Mouse (Mus musculus) neural tube, embryonic 13.5 days (tissue): ENCODE results near the gene Pde4dip. TPM values are rescaled to one million over a fixed set of nuclear protein-coding genes. Genes with fewer than 3 reads are reported as not detected.
A peak's percentile ranks its signal among the peaks of the same experiment; 100 is the strongest.

Source experiments
- ATAC-seq: fragments of 200-750 bp; cut with Nextera tagmentation; 2 replicates; pipeline ENCODE4 v1.8.0; 2017; ENCODE audit warnings: low read depth, mild to moderate bottlenecking, moderate TSS enrichment, moderate library complexity
- H3K27ac ChIP-seq: fragments of 300-500 bp; sonication (generic); replicated peaks from 2 replicates; pipeline ENCODE4 v1.5.1; 2015; ENCODE audit warnings: moderate library complexity, mild to moderate bottlenecking, inconsistent platforms
- H3K27me3 ChIP-seq: fragments of 300-500 bp; sonication (generic); 2 replicates; pipeline ENCODE4 v1.6.1; 2015; ENCODE audit warnings: mild to moderate bottlenecking, inconsistent platforms
- H3K36me3 ChIP-seq: fragments of 300-500 bp; sonication (generic); 2 replicates; pipeline ENCODE4 v1.6.1; 2015; ENCODE audit warnings: mild to moderate bottlenecking, inconsistent platforms
- H3K4me1 ChIP-seq: fragments of 300-500 bp; sonication (generic); replicated peaks from 2 replicates; pipeline ENCODE4 v1.6.1; 2015; ENCODE audit warnings: inconsistent platforms
- H3K4me2 ChIP-seq: fragments of 300-500 bp; sonication (generic); 2 replicates; pipeline ENCODE4 v1.6.1; 2015; ENCODE audit warnings: inconsistent platforms, mild to moderate bottlenecking, moderate library complexity
- H3K4me3 ChIP-seq: fragments of 300-500 bp; sonication (generic); 2 replicates; pipeline ENCODE4 v1.5.1; 2015; ENCODE audit warnings: mild to moderate bottlenecking, inconsistent platforms
- H3K9ac ChIP-seq: fragments of 300-500 bp; sonication (generic); 2 replicates; pipeline ENCODE4 v1.6.1; 2015; ENCODE audit warnings: moderate library complexity, mild to moderate bottlenecking, inconsistent platforms
- H3K9me3 ChIP-seq: fragments of 300-500 bp; sonication (generic); 2 replicates; pipeline ENCODE4 v1.6.1; 2016; ENCODE audit warnings: inconsistent platforms
- WGBS: fragments of 180-500 bp; shearing (Covaris S2); methylation state at CpG from one replicate; pipeline ENCODE4 v1.1.7; 2015; 5-methylcytosine and 5-hydroxymethylcytosine counted together
- polyA plus RNA-seq: library from polyadenylated mRNA; unstranded; fragments of >200 nt; fragmentation: Nextera tagmentation; extraction: Ambion mirVana; gene quantifications from 2 replicates; pipeline ENCODE4 v1.2.1, GENCODE M21; 2015

Pde4dip gene
- polyA plus RNA-seq, result 62.7 and 66.6 TPM in 2 replicates

- peak; percentile 88 for ATAC-seq
- 2% methylated on average over 44 of the region's 44 CpGs for WGBS
- peaks cover 15% of the 10 kb centered on the region for H3K4me1 ChIP-seq
- peaks cover 23% of the 10 kb centered on the region for H3K27me3 ChIP-seq
- H3K9ac ChIP-seq, result peak within 1 kb of the TSS; percentile 87
- peak within 1 kb of the TSS; percentile 84 for H3K4me2 ChIP-seq
- peak within 1 kb of the TSS; percentile 81 for H3K27ac ChIP-seq
- no peaks in the 10 kb centered on the region for H3K36me3 ChIP-seq
- H3K4me3 ChIP-seq, result peak within 1 kb of the TSS; percentile 65
- no peaks in the 10 kb centered on the region for H3K9me3 ChIP-seq
Measured at GRCm38 (mm10) chr3:97888168-97888901, at the start of gene Pde4dip. TSS of gene Pde4dip (minus strand) at chr3:97888707.

GRCm38 (mm10) chr3:97937945-97938266, 49.4 kb upstream of the Pde4dip start:
- 0 out of 2 replicates have a peak overlapping the region, but pooled peaks have one; percentile 19 for H3K27ac ChIP-seq
- 34% methylated on average over 6 of the region's 6 CpGs for WGBS
- peaks cover 63% of the 10 kb centered on the region for H3K4me1 ChIP-seq
- H3K27me3 ChIP-seq, result peaks cover 4% of the 10 kb centered on the region; the same call in 1 of the 2 replicates
- no peak for ATAC-seq
- H3K4me3 ChIP-seq, result no peak overlapping the region
- no peak overlapping the region for H3K4me2 ChIP-seq
- no peak overlapping the region for H3K9ac ChIP-seq
- H3K36me3 ChIP-seq, result no peaks in the 10 kb centered on the region
- H3K9me3 ChIP-seq, result no peaks in the 10 kb centered on the region

- Histone ChIP-seq H3K4me2 (no peak overlapping the region), H3K27me3 (peaks cover 4% of the 10 kb centered on the region; the same call in 1 of the 2 replicates), H3K9me3 (no peaks in the 10 kb centered on the region), H3K36me3 (no peaks in the 10 kb centered on the region), H3K27ac (0 out of 2 replicates have a peak overlapping the region, but pooled peaks have one; percentile 29), H3K4me3 (no peak overlapping the region), H3K4me1 (peaks cover 63% of the 10 kb centered on the region), H3K9ac (no peak overlapping the region)
- ATAC-seq, result peak; percentile 51; the same call in 1 of the 2 replicates
- 23% methylated on average over 17 of the region's 17 CpGs for WGBS
Measured at GRCm38 (mm10) chr3:97937068-97937944, 48.8 kb upstream of the Pde4dip start.

GRCm38 (mm10) chr3:97934331-97935300, 46.1 kb upstream of the Pde4dip start:
- H3K9me3 ChIP-seq, result no peaks in the 10 kb centered on the region
- no peak overlapping the region for H3K4me2 ChIP-seq
- H3K27me3 ChIP-seq, result no peaks in the 10 kb centered on the region; the same call in 1 of the 2 replicates
- H3K27ac ChIP-seq, result no peak overlapping the region
- no peak overlapping the region for H3K4me3 ChIP-seq
- no peaks in the 10 kb centered on the region for H3K36me3 ChIP-seq
- 86% methylated on average over 6 of the region's 6 CpGs for WGBS
- no peak overlapping the region for H3K9ac ChIP-seq
- H3K4me1 ChIP-seq, result peaks cover 60% of the 10 kb centered on the region
- ATAC-seq, result no peak

- no peak for ATAC-seq
- no peaks in the 10 kb centered on the region for H3K9me3 ChIP-seq
- H3K4me1 ChIP-seq, result peaks cover 52% of the 10 kb centered on the region
- H3K36me3 ChIP-seq, result no peaks in the 10 kb centered on the region
- H3K9ac ChIP-seq, result no peak overlapping the region
- H3K27me3 ChIP-seq, result no peaks in the 10 kb centered on the region; the same call in 1 of the 2 replicates
- 77% methylated on average over 5 of the region's 5 CpGs for WGBS
- H3K4me3 ChIP-seq, result no peak overlapping the region
- H3K4me2 ChIP-seq, result no peak overlapping the region
- H3K27ac ChIP-seq, result no peak overlapping the region
Measured at GRCm38 (mm10) chr3:97933811-97934210, 45.3 kb upstream of the Pde4dip start.

GRCm38 (mm10) chr3:97933251-97933650, 44.7 kb upstream of the Pde4dip start:
- ATAC-seq, result no peak
- H3K4me1 ChIP-seq, result peaks cover 49% of the 10 kb centered on the region
- no peak overlapping the region for H3K4me3 ChIP-seq
- H3K4me2 ChIP-seq, result no peak overlapping the region
- 49% methylated on average over 6 of the region's 6 CpGs for WGBS
- H3K27me3 ChIP-seq, result no peaks in the 10 kb centered on the region; the same call in 1 of the 2 replicates
- H3K9ac ChIP-seq, result no peak overlapping the region
- H3K9me3 ChIP-seq, result no peaks in the 10 kb centered on the region
- no peaks in the 10 kb centered on the region for H3K36me3 ChIP-seq
- H3K27ac ChIP-seq, result no peak overlapping the region

- Histone ChIP-seq H3K27me3 (no peaks in the 10 kb centered on the region; the same call in 1 of the 2 replicates), H3K9ac (no peak overlapping the region), H3K4me1 (peaks cover 45% of the 10 kb centered on the region), H3K36me3 (no peaks in the 10 kb centered on the region), H3K9me3 (no peaks in the 10 kb centered on the region), H3K4me2 (no peak overlapping the region), H3K27ac (no peak overlapping the region), H3K4me3 (no peak overlapping the region)
- ATAC-seq, result no peak
- WGBS, result 49% methylated on average over 11 of the region's 11 CpGs
Measured at GRCm38 (mm10) chr3:97932771-97933170, 44.3 kb upstream of the Pde4dip start.

- ATAC-seq, result 0 out of 2 replicates have a peak, but pooled peaks have one; percentile 9
- H3K9ac ChIP-seq, result peak overlapping the region; percentile 49
- WGBS, result 7% methylated on average over 10 of the region's 10 CpGs
Measured at GRCm38 (mm10) chr3:97932131-97932530, 43.6 kb upstream of the Pde4dip start.

GRCm38 (mm10) chr3:97931310-97931885, 42.9 kb upstream of the Pde4dip start:
- no peaks in the 10 kb centered on the region for H3K36me3 ChIP-seq
- no peak overlapping the region for H3K4me3 ChIP-seq
- H3K4me1 ChIP-seq, result peaks cover 36% of the 10 kb centered on the region
- no peaks in the 10 kb centered on the region for H3K9me3 ChIP-seq
- H3K9ac ChIP-seq, result 0 out of 2 replicates have a peak overlapping the region, but pooled peaks have one; percentile 6
- no peak overlapping the region for H3K4me2 ChIP-seq
- H3K27ac ChIP-seq, result no peak overlapping the region
- WGBS, result 72% methylated on average over 7 of the region's 7 CpGs
- no peak for ATAC-seq
- no peaks in the 10 kb centered on the region; the same call in 1 of the 2 replicates for H3K27me3 ChIP-seq

More at GRCm38 (mm10) chr3:97932131-97932530, 43.6 kb upstream of the Pde4dip start:
- H3K27ac ChIP-seq, result no peak overlapping the region
- H3K4me2 ChIP-seq, result peak overlapping the region; percentile 43
- H3K9me3 ChIP-seq, result no peaks in the 10 kb centered on the region
- no peaks in the 10 kb centered on the region for H3K36me3 ChIP-seq
- H3K4me3 ChIP-seq, result peak overlapping the region; percentile 6
- no peaks in the 10 kb centered on the region; the same call in 1 of the 2 replicates for H3K27me3 ChIP-seq
- H3K4me1 ChIP-seq, result peaks cover 38% of the 10 kb centered on the region

- WGBS, result 77% methylated on average over 8 of the region's 8 CpGs
- no peak overlapping the region for H3K9ac ChIP-seq
- H3K4me3 ChIP-seq, result no peak overlapping the region
- H3K27ac ChIP-seq, result no peak overlapping the region
- H3K4me1 ChIP-seq, result peaks cover 36% of the 10 kb centered on the region
- no peaks in the 10 kb centered on the region for H3K9me3 ChIP-seq
- H3K4me2 ChIP-seq, result no peak overlapping the region
- ATAC-seq, result no peak
- H3K27me3 ChIP-seq, result no peaks in the 10 kb centered on the region; the same call in 1 of the 2 replicates
- no peaks in the 10 kb centered on the region for H3K36me3 ChIP-seq
Measured at GRCm38 (mm10) chr3:97930787-97931158, 42.3 kb upstream of the Pde4dip start.
